Mouse (Mus musculus) cortical plate, adult 2 months (tissue): ENCODE data around the gene Nxpe4.

Experiments used
- CTCF ChIP-seq: fragments of 200-500 bp; IDR thresholded peaks from 2 replicates; pipeline ENCODE4 v1.5.1; 2011; ENCODE audit warnings: mild to moderate bottlenecking, control low read depth, low read length; ENCODE audit not compliant: insufficient read depth; ENCODE audit errors: extremely low read depth
- POLR2A ChIP-seq: fragments of 200-500 bp; IDR thresholded peaks from 2 replicates; pipeline ENCODE4 v1.6.1; 2011; ENCODE audit warnings: mild to moderate bottlenecking, low read length, control low read depth; ENCODE audit not compliant: insufficient read depth; ENCODE audit errors: extremely low read depth

DNA sequence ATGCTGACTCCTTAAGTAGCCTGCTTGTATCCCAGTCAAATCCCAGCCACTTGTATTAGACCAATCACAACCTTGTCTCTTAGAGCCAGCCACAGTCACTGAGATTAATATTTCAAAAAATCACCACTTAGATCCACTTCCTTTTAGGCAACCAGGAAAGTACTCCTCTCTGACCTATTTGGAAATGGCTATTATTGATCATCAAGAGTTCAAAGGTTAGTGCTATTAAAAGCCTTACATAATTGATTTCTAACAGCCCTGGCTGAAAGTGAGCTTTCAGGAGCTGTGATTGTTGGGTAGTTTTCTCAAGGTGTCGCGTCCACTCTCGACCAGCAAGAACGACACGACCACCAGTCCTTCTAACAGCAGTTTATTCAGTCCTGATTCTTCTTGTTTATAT, 149.4 kb downstream of the Nxpe4 start:
- TF ChIP-seq CTCF: no peak
- no peak for TF ChIP-seq POLR2A
